Mouse (Mus musculus) A20 (cell line): ENCODE results near the gene Txnl4b.

Experiments used
- DNase-seq: peaks from one replicate; pipeline ENCODE4 v3.0.0-alpha.2; 2011; ENCODE audit warnings: low read depth, low spot score

Gene Txnl4b

GRCm38 (mm10) chr8:109595854-109596253, 30.2 kb downstream of the Txnl4b start:
- peak; percentile 63 for DNase-seq

GRCm38 (mm10) chr8:109606725-109607124, 41.0 kb downstream of the Txnl4b start:
- DNase-seq: no peak

- DNase-seq: peak; percentile 41
Measured at GRCm38 (mm10) chr8:109607650-109608049, 42.0 kb downstream of the Txnl4b start.

GRCm38 (mm10) chr8:109608271-109609152, 42.8 kb downstream of the Txnl4b start, which contains the start of gene Dhodh:
Dhodh (minus strand) TSS chr8:109608673.
- peak; percentile 98 for DNase-seq

GRCm38 (mm10) chr8:109609153-109609502, 43.4 kb downstream of the Txnl4b start:
- no peak for DNase-seq

- DNase-seq: peak; percentile 63
Measured at GRCm38 (mm10) chr8:109614243-109615210, 48.8 kb downstream of the Txnl4b start, which contains the start of gene Pkd1l3. Pkd1l3 (plus strand) TSS chr8:109614517.

GRCm38 (mm10) chr8:109615569-109615968, 49.9 kb downstream of the Txnl4b start:
- no peak for DNase-seq
